Mouse (Mus musculus): ENCODE measurements around the gene Vnn1.

Gene Vnn1

DNA sequence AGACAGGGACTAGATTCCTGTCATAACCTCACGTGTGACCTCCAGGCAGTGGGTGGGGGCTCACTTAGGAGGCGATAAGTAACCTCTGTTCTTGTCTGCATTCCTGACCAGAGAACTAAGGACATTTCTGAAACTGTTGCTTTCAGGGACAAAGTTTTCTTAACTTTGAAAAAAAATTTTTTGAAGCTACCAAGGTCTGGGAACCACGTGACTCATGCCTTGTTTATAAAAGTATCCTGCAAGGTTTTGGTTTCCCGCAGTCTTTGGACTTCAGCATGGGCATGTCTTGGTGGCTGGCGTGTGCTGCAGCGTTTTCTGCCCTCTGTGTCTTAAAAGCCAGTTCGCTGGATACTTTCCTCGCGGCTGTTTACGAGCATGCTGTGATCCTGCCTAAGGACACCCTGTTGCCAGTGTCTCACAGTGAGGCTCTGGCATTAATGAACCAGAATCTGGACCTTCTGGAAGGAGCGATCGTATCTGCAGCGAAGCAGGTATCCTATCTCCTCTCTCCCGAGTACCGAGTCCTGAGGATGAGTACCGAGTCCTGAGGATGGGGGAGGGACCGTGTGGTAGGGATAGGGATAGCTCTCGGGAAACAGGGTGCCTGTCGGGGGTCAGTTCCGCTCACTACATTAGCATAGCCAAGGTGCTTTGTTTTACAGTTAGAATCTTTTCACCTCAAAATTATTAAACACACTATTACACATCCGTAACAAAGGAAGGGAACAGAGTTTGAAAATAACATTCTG, at the start of gene Vnn1:
Vnn1 (plus strand) TSS at position 88 of the 749 bp plus-strand sequence.
- DNase-seq (ENCODE audit: low read depth, low spot score): no peak

DNA sequence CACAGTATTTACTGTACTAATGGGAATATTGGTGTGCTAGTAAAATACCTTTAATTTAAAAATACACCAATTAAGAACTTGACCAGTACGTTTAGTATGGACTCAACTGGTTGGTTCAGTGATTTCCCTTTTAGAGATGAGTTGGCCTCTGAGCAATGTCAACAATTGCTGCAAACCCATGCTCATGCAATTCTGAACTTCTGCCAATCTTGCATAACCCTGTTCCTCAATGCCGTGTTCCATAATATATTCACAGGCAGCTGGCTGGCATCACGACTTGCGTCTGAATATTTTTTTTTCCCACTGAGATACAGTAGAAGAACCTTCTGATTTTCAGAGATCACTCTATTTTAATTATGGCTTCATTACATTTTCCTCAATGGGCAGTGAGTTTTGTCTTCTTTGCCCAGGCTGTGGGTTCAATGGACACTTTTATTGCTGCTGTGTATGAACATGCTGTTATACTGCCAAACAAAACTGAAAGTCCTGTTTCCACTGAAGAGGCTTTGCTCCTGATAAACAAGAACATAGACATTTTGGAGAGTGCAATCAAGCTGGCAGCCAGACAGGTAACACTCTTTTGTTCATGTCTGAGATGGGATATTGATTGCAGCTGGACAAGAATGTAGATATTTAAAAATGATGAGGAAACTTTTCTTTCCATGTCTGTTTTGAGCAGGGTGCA, 43.1 kb upstream of the Vnn1 start, which contains the start of gene Vnn3:
Vnn3 (plus strand) TSS at position 235 of the 685 bp plus-strand sequence.
- DNase-seq (ENCODE audit: low read depth, low spot score): no peak

DNA sequence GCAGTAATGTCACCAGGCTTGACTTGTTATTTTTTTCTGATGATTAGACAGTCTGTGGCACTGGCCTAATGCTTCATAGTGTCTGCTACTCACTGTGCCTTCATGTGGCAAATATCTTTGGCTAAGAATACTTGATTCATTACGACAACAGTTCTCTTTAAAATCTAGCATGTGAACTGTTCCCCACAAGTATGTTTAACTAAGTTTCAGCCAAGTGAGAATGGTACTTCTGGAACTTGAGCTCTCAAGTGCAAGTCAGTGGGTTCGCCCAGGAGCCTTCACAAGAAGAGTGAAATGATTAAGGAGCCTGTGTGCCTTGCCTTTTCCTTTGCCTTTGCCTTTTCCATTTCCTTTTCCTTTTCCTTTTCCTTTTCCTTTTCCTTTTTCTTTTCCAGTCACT, 42.4 kb upstream of the Vnn1 start:
- no peak for DNase-seq (ENCODE audit: low read depth, low spot score)

DNA sequence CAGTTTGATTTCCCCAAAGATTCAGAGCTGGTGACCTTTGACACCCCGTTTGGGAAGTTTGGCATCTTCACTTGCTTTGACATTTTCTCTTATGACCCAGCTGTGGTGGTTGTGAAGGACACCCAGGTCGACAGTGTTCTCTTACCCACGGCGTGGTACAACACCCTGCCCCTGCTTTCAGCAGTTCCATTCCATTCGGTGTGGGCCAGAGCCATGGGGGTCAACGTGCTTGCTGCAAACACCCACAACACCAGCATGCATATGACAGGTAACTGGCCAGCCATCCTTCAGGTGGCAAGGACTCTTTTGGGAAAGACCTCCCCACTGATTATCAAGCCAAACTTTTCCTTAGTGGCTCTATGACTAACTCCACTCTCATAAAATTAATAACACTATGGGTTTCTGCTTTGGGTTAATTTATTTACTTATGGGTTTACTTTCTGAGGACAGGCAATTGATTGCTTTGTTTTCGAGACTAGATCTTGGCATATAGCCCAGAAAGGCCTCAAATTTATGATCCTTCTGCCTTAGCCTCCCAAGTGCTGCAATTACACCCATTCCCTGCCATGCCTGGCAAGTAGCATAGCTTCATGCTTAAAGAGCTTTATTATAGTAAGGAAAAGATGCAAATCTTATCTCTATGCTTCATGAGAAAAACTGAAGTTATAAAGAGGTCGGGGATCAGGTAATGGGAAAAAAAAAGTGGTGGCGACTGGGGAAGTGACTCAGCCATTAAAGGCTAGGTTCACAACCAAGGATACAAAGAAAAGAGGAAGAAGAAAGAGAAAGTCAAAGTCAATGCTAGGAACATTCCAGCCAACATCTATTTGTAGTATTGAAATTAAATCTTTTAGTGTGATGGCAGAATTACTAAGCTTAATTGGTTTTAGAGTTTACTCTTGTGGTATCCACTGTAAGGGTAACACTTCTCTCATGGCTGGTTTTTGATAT, 29.9 kb upstream of the Vnn1 start:
- DNase-seq (ENCODE audit: low read depth, low spot score): no peak

DNA sequence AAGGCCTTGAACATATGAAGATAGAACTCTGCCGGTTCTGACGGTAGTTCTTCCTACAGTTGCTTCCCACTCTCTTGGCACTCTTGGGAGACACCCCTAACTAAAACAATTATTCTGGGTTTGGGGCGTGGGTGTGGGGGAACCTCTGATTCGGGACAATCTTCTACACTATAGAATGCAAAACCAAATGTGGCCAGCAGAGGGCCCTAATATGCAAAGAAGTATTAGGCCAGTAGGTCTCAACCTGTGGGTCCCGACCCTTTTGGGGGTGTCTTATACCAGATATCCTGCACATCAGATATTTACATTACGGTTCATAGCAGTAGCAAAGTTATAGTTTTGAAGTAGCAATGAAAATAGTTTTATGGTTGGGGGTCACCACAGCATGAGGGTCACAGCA, 13.8 kb upstream of the Vnn1 start:
- DNase-seq (ENCODE audit: low read depth, low spot score): peak; percentile 7

DNA sequence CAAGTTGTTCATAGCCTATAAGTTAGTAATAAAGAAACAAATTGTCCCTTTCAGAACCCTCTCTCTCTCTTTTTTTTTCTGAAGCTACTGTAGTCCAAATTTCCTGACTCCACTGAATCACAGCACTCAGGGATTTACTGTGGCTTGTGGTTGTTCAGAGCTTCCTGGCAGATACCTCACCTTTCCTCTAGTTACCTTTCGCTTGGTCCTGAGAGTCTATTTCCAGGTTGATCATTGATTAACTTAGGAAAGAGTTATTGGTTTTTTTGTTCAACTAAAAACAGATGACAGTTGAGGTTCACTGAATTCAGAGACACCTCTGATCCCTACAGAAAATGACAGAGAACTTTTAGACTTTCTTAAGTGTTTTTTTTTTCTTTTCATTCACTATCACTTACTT, 9.6 kb upstream of the Vnn1 start:
- DNase-seq (ENCODE audit: low read depth, low spot score): no peak

DNA sequence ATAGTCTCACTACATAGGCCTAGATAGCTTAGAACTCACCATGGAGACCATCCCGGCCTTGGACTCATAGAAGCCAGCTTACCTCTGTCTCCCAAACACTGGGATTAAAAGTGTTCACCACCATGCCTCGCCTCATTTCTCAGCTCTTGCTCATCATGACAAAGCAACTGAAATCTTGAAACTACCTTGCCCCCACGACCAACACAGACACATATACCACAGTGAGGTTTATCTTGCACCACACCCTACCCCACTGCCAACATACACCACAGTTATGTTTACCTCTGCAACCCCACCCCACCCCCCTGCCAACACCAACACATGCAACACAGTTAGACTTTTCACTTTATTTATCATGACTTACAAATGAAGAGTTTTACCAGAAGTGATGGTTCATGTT, 8.4 kb upstream of the Vnn1 start:
- DNase-seq (ENCODE audit: low read depth, low spot score): no peak

DNA sequence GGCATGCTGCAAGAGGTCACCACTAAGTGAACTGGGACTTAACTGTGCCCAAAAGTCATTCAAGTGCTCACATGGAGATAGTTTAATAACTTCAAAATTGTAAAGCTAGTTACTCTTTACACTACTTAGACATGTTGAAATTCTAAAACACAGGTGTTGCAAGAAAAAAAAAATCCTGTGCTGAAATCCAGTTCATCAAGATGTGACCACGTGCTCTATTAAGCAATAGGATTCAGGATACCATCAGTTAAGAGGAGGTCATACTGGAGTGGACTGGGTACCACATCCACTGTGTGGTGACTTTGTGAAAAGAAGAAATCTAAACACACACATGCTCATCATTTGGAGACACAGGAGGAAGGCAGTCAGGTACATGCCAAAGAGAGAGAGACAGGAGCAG, 1.5 kb upstream of the Vnn1 start:
- no peak for DNase-seq (ENCODE audit: low read depth, low spot score)

DNA sequence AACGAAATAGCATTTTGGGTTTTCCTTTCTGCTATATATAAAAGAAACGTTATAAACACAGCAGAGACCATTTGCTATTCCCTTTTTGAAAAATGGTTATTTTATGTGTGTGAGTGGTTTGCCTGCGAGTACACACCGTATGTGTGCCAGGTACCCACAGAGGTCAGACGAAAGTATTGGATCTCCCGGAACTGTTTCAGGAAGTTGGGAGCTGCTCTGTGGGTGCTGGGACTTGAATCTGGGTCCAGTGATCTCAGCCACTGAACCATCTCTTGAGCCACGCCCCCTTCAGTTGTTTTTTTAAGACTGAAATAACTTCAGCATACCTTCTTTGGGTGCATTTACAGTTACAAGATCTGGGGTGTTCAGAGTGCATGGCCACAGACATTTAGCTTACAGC, 888 bp downstream of the Vnn1 start:
- no peak for DNase-seq (ENCODE audit: low read depth, low spot score)

DNA sequence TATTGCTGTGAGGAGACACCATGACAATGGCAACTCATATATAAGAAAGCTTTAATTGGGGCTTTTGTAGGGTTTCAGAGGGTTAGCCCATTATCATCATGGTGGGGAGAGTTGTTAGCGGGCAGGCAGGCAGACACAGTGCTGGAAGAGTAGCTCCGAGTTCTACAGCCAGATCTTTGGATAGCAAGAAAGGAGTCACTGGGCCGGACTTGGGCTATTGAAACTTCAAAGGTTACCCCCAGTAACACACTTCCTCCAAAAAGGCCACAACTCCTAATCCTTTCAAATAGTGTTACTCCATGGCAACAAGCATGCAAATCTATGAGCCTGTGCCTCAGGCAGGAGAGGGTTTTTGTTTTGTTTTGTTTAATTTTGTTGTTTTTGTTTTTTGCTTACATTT, 6.6 kb downstream of the Vnn1 start:
- DNase-seq (ENCODE audit: low read depth, low spot score): no peak

DNA sequence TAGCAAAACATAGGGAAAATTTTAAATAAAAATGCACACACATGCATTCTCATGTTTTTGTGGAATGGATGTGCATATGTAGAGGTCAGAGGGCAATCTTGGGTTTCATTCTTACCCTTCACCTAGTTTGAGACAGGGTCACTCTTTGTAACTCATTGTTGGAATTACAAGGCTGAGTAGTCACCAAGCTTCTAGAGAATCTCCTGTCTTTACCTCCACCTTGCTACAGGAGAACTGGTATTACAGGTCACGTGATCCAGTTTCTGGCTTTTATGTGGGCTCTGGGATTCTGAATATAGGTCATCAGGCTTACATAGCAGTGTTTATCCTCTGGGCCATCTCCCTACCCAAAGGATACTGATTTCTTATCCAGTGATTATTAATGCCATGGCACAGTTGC, 11.2 kb downstream of the Vnn1 start:
- DNase-seq (ENCODE audit: low read depth, low spot score): no peak

DNA sequence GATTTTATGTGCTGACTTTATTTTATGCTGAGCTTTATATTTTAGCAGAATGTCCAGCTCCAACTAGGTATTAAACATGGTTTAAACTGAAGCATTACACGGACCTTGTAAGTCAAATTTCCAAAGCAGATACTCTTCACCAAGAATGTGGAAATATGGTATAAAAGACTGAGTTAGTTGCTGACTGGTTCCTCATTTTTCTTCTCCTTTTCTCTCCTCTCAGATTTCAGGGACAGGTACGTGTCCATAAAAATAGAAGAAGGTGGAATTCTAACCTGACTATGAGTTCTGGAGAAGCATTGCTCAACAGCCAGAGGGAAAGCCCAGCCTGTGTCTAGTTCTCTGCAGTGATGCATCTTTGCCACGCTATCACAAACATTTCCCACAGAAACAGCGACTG, 25.6 kb downstream of the Vnn1 start, which contains the start of gene Taar1:
Taar1 (plus strand) TSS at position 301 of the 400 bp plus-strand sequence.
- no peak for DNase-seq (ENCODE audit: low read depth, low spot score)

DNA sequence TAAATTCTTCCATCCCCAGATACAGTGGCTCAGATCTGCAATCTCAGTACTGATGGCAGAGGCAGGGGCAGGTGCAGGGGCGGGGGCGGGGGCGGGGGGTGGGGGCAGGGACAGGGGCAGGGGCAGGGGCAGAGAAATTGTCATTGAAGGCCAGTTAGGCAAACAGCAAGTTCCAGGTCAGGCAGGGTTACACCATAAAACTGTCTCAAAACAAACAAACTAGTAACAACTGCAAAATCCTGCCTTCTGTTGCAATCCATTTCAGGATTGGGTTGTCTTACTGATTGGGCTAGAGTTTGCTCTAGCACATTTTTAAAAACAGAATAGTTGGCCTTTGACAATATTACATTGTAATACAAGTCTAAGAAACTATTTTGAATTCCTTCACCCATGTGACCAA, 28.0 kb downstream of the Vnn1 start:
- no peak for DNase-seq (ENCODE audit: low read depth, low spot score)

DNA sequence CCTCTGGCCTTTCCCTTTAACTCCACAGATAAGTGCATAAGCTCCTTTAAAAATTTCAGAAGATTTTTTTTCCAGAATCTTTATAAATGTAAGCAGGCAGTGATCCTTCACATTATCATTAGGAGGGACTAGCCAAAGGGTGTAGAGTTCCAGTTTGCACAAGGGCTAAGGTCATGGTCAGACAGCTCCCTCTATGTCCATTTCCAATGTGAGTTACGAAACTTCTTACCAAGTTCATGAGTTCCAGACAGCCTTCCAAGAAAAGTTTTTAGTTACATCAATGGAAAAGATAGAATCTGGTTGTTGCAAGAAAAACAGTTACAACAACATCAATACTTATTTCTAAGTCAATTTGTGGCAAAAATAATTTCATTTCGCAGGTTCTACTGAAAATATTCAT, 29.5 kb downstream of the Vnn1 start:
- no peak for DNase-seq (ENCODE audit: low read depth, low spot score)

DNA sequence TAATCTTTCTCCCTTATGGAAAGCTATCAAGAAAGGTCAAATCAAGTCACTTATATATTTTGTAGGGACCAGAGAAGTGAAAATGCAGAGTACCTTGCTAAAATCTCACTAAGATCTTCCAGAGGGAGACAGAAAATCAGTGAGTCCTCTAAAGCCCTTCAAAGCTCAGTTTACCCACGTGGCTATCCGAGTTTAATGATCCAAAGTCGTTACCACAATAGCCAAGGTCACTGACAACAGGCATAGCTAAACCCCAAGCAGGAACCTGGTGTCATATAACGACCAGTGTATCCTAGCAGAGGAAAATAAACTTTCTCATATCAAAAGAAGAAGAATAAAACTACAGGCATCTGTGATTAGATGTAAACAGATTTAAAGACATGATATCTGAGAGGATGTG, 43.1 kb downstream of the Vnn1 start:
- DNase-seq (ENCODE audit: low read depth, low spot score): no peak

DNA sequence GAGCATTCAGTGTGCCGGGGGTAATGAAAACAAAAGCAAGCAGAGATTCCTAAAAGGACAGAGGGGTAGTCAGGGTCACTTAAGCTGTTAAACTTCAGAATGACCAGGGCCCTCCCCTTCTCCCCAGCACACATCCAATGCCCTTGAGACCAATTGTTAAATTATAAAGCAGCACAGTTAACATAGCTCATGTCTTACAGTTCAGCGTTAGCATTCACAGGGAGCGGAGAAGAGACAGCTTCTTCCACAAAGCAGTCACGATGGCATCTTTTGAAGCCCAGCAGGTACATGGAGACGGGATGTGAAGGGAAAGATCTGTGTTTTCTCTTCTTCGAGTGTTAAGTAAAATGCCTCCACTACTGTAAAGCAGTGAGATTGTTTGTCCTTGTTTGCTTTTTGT, 43.8 kb downstream of the Vnn1 start, which contains the start of gene Taar2:
Taar2 (plus strand) TSS at position 261 of the 400 bp plus-strand sequence.
- DNase-seq (ENCODE audit: low read depth, low spot score): no peak

DNA sequence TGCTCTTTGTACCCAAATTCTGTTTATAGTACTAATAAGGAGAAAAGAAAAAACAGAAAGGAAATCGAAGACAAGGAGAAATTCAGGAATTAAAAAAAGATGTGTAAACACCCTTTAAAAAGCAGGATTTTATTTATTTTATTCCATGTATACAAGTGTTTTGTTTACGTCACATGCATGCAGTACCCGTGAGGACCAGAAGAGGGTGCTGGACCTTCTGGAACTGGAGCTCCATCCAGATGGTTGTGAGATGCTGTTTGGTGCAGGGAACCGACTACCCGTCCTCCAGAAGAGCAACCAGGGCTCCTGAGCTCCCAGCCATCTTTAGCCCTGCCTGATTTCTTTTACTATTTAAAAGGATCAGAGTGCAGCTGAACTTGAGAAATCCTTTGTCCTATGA, 48.0 kb downstream of the Vnn1 start:
- DNase-seq (ENCODE audit: low read depth, low spot score): peak; percentile 16

DNA sequence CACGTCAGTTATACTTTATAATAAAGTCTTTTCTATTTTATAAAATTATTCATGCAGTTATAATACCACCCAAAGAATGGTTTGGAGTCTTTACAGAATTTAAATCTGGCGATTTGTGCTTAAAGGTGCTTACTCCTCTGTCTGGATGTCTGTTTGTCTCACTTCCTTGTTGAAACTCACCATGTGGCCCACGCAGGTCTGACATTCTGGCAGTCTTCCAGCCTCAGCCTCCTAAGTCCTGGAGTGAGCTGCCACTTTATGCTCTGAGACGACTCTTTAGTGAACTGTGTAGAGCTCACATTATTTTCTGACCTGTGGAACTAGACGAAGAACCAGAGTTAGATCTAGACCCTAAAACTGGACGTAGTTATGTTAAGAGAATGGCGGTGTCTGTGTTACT, 53.5 kb downstream of the Vnn1 start:
- DNase-seq (ENCODE audit: low read depth, low spot score): no peak

DNA sequence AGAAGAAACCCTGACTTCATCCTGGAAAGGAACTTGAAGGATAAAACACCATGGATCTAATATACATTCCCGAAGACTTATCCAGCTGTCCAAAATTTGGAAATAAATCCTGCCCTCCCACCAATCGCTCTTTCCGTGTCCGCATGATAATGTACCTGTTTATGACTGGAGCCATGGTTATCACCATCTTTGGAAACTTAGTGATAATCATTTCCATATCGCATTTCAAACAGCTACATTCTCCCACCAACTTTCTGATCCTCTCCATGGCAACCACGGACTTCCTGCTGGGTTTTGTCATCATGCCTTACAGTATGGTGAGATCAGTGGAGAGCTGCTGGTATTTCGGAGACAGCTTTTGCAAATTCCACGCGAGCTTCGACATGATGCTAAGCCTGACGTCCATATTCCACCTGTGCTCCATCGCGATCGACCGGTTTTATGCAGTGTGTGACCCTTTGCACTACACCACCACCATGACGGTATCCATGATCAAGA, 55.1 kb downstream of the Vnn1 start, which contains the start of gene Taar3:
Taar3 (plus strand) TSS at position 51 of the 498 bp plus-strand sequence.
- no peak for DNase-seq (ENCODE audit: low read depth, low spot score)

DNA sequence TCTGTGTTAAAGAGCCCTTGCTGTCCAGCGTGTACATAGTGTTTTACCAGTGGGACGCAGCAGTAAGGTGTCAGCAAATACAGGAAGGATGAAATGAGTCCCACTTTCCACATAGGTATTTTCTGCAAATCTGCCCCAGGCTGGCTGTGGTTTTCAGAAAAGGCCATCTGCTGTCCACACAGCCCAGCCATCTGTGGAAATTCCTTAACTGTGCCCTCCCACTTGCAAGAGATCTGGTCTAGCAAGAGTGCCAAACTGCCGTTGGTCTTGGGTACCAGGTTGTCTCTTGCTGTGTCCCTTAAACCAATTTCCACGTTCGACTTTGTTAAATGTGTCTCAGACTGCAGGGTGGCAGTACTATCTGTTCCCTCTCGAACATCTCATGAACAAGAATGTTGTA, 57.2 kb downstream of the Vnn1 start:
- no peak for DNase-seq (ENCODE audit: low read depth, low spot score)
